Mouse (Mus musculus) embryonic stem cell, embryonic (primary cell): ENCODE data around the gene Trim40.

Experiments
- CTCF ChIA-PET, 4 experiments: fragments of 300-600 bp in 2 of 4; fragments of 350-600 bp in 2 of 4; sonication (Branson Sonifier 250); formaldehyde crosslinking; loops; one replicate each; lab custom pipeline; 2022; ENCODE audit warnings: inconsistent platforms in 2 of 4; lab: Charles Lee
- POLR2A ChIA-PET, 4 experiments: fragments of 300-600 bp in 2 of 4; fragments of 350-600 bp in 2 of 4; sonication (Branson Sonifier 250); formaldehyde crosslinking; loops; one replicate each; lab custom pipeline; 2022; ENCODE audit warnings: antibody characterized with exemption in 4 of 4, inconsistent platforms in 1 of 4; lab: Charles Lee

Gene Trim40

GRCm38 (mm10) chr17:36903651-36904050 lies 13.7 kb upstream of the Trim40 start:
- CTCF ChIA-PET: interaction anchor here (0.5 to 4.0 kb wide), 10 partner anchors 10 to 300 kb away, joined by 3 to 22 read pairs (median 7); no protein-coding TSS in a partner anchor
- POLR2A ChIA-PET: interaction anchor here in 2 of 4 experiments (0.5 to 1.4 kb wide), 7 partner anchors 12 to 179 kb away, joined by 3 to 5 read pairs (median 4); partner anchors contain the start of gene H2-M5 (in 1 of the 2)

- CTCF ChIA-PET: interaction anchor here in 3 of 4 experiments (0.6 to 1.6 kb wide), 7 partner anchors 13 to 303 kb away, joined by 3 to 5 read pairs (median 3); no protein-coding TSS in a partner anchor
- POLR2A ChIA-PET: no interaction called here
Observed at GRCm38 (mm10) chr17:36900691-36901090, 10.8 kb upstream of the Trim40 start.

- CTCF ChIA-PET: interaction anchor here in 3 of 4 experiments (0.6 to 1.6 kb wide), 6 partner anchors 14 to 510 kb away, joined by 3 to 5 read pairs (median 4); no protein-coding TSS in a partner anchor
Observed at GRCm38 (mm10) chr17:36900001-36900400, 10.1 kb upstream of the Trim40 start.

GRCm38 (mm10) chr17:36899376-36899775 lies 9.5 kb upstream of the Trim40 start:
- POLR2A ChIA-PET: interaction anchor here in 2 of 4 experiments (0.5 to 1.9 kb wide), 2 partner anchors 15 to 63 kb away, joined by 3 to 4 read pairs; partner anchors contain the start of gene Trim26 (in 1 of the 2)

More at GRCm38 (mm10) chr17:36900001-36900400, 10.1 kb upstream of the Trim40 start:
- POLR2A ChIA-PET: interaction anchor here in 2 of 4 experiments (0.5 to 1.9 kb wide), 2 partner anchors 14 to 63 kb away, joined by 3 to 4 read pairs; partner anchors contain the start of gene Trim26 (in 1 of the 2)

GRCm38 (mm10) chr17:36897552-36898205 lies 7.8 kb upstream of the Trim40 start, which contains the start of gene Trim31:
Gene Trim31 (plus strand): TSS chr17:36898118.
- POLR2A ChIA-PET: interaction anchor here in 3 of 4 experiments (0.5 to 2.4 kb wide), 5 partner anchors 9 to 346 kb away, joined by 3 to 6 read pairs (median 4); no protein-coding TSS in a partner anchor
- CTCF ChIA-PET: interaction anchor here in 3 of 4 experiments (0.6 to 1.6 kb wide), 4 partner anchors 14 to 306 kb away, joined by 3 to 8 read pairs (median 3); no protein-coding TSS in a partner anchor

More at GRCm38 (mm10) chr17:36899376-36899775, 9.5 kb upstream of the Trim40 start:
- CTCF ChIA-PET: interaction anchor here in 2 of 4 experiments (0.6 to 1.6 kb wide), 4 partner anchors 15 to 511 kb away, joined by 3 to 11 read pairs (median 5); partner anchors contain the start of gene Trim26 (in 1 of the 2)

GRCm38 (mm10) chr17:36897065-36897464 lies 7.1 kb upstream of the Trim40 start:
- ChIA-PET CTCF (interaction anchor here in 2 of 4 experiments (0.9 to 2.3 kb wide), 6 partner anchors 18 to 307 kb away, joined by 3 to 11 read pairs (median 5); no protein-coding TSS in a partner anchor), POLR2A (interaction anchor here in 3 of 4 experiments (0.5 to 2.4 kb wide), 8 partner anchors 10 to 346 kb away, joined by 3 to 9 read pairs (median 4); partner anchors contain the start of gene Trim26 (in 1 of the 3))

GRCm38 (mm10) chr17:36896583-36896982 lies 6.7 kb upstream of the Trim40 start:
- CTCF ChIA-PET: interaction anchor here (0.6 to 2.3 kb wide), 9 partner anchors 18 to 307 kb away, joined by 3 to 11 read pairs (median 4); no protein-coding TSS in a partner anchor

GRCm38 (mm10) chr17:36893387-36893786 lies 3.5 kb upstream of the Trim40 start:
- CTCF ChIA-PET: interaction anchor here (0.7 to 4.2 kb wide), 24 partner anchors 10 to 876 kb away, joined by 3 to 32 read pairs (median 4); partner anchors contain the start of genes Gabbr1 (in 1 of the 4) and Trim26 (in 1 of the 4)

More at GRCm38 (mm10) chr17:36896583-36896982, 6.7 kb upstream of the Trim40 start:
- POLR2A ChIA-PET: interaction anchor here in 2 of 4 experiments (0.6 to 2.4 kb wide), 7 partner anchors 11 to 343 kb away, joined by 3 to 9 read pairs (median 4); partner anchors contain the start of gene Trim26 (in 1 of the 2)

GRCm38 (mm10) chr17:36892362-36892761 lies 2.4 kb upstream of the Trim40 start:
- ChIA-PET POLR2A (interaction anchor here (0.6 to 3.6 kb wide), 8 partner anchors 22 to 324 kb away, joined by 3 to 12 read pairs (median 4); partner anchors contain the start of genes Trim26 (in 2 of the 4) and Trim15 (in 1 of the 4)), CTCF (interaction anchor here (0.6 to 4.2 kb wide), 56 partner anchors 9 to 668 kb away, joined by 3 to 32 read pairs (median 4); partner anchors contain the start of genes Gabbr1 (in 2 of the 4) and Trim26 (in 2 of the 4))

More at GRCm38 (mm10) chr17:36893387-36893786, 3.5 kb upstream of the Trim40 start:
- POLR2A ChIA-PET: interaction anchor here (0.7 to 3.6 kb wide), 5 partner anchors 10 to 57 kb away, joined by 3 to 10 read pairs (median 4); partner anchors contain the start of genes Trim15 (in 1 of the 4) and Trim26 (in 1 of the 4)

GRCm38 (mm10) chr17:36891496-36891895 lies 1.6 kb upstream of the Trim40 start:
- CTCF ChIA-PET: interaction anchor here (0.6 to 4.2 kb wide), 8 partner anchors 10 to 579 kb away, joined by 3 to 32 read pairs (median 12); no protein-coding TSS in a partner anchor
- POLR2A ChIA-PET: interaction anchor here in 2 of 4 experiments (0.6 to 3.6 kb wide), 4 partner anchors 13 to 136 kb away, joined by 3 to 10 read pairs (median 6); partner anchors contain the start of genes Trim15 (in 1 of the 2) and Trim26 (in 1 of the 2)

GRCm38 (mm10) chr17:36885132-36885790 lies 4.7 kb downstream of the Trim40 start:
- ChIA-PET CTCF (interaction anchor here in 1 of 4 experiments (0.7 kb wide), 1 partner anchor 66 kb away, joined by 3 read pairs; no protein-coding TSS in a partner anchor), POLR2A (no interaction called here)

GRCm38 (mm10) chr17:36883350-36883749 lies 6.6 kb downstream of the Trim40 start:
- ChIA-PET POLR2A (interaction anchor here in 1 of 4 experiments (0.9 to 1.1 kb wide), 4 partner anchors 12 to 47 kb away, joined by 3 to 4 read pairs (median 3); partner anchors contain the start of gene Trim26), CTCF (interaction anchor here in 3 of 4 experiments (0.6 to 1.5 kb wide), 5 partner anchors 9 to 200 kb away, joined by 3 to 7 read pairs (median 3); no protein-coding TSS in a partner anchor)

- POLR2A ChIA-PET: interaction anchor here in 1 of 4 experiments (0.7 kb wide), 1 partner anchor 49 kb away, joined by 3 read pairs; no protein-coding TSS in a partner anchor
- CTCF ChIA-PET: interaction anchor here in 2 of 4 experiments (0.5 kb wide), 2 partner anchors 18 to 271 kb away, joined by 3 to 6 read pairs; no protein-coding TSS in a partner anchor
Observed at GRCm38 (mm10) chr17:36874636-36875035, 15.3 kb downstream of the Trim40 start.

- ChIA-PET POLR2A (interaction anchor here in 3 of 4 experiments (0.6 to 2.5 kb wide), 11 partner anchors 9 to 665 kb away, joined by 3 to 8 read pairs (median 4); partner anchors contain the start of gene Trim26 (in 2 of the 3)), CTCF (interaction anchor here in 3 of 4 experiments (0.6 to 1.2 kb wide), 5 partner anchors 23 to 46 kb away, joined by 3 to 7 read pairs (median 4); partner anchors contain the start of gene Trim26 (in 1 of the 3))
Observed at GRCm38 (mm10) chr17:36869955-36870810, 19.7 kb downstream of the Trim40 start.

GRCm38 (mm10) chr17:36869284-36869954 lies 20.5 kb downstream of the Trim40 start, which contains the start of gene Trim10:
Gene Trim10 (plus strand): TSS chr17:36869574.
- ChIA-PET CTCF (interaction anchor here in 3 of 4 experiments (0.8 to 1.2 kb wide), 4 partner anchors 17 to 46 kb away, joined by 3 to 4 read pairs (median 3); partner anchors contain the start of gene Trim26 (in 1 of the 3)), POLR2A (interaction anchor here (0.6 to 2.3 kb wide), 14 partner anchors 9 to 606 kb away, joined by 3 to 8 read pairs (median 4); partner anchors contain the start of genes Trim26 (in 3 of the 4) and Gabbr1 (in 1 of the 4))
